In genomic region chr2:164431676-164432465, GRCm38 (mm10) we compare ENCODE assay signal across 12 mouse cellular contexts. TPM values are rescaled to one million over a fixed set of nuclear protein-coding genes. Genes with fewer than 3 reads are reported as not detected.
DNase-seq lines count a peak whose midpoint lies in the region; ATAC-seq lines count a peak whose summit lies in the region.
"Had no signal": no experiment of that assay in that cellular context is flagged by ENCODE, and none has a peak within 500 bp of the region (broad histone marks: within the 10 kb centered on the region; RNA-seq: fewer than 3 reads in every experiment).

No protein-coding gene starts in this region.

- H3K4me1 ChIP-seq in embryonic facial prominence, embryonic 13.5 days: peaks cover 67% of the 10 kb centered on the region
- H3K4me1 ChIP-seq in kidney, embryonic 16.5 days (ENCODE audit: insufficient read depth, low read length): peaks cover 76% of the 10 kb centered on the region

- no peaks in the 10 kb centered on the region for H3K9me3 ChIP-seq in embryonic facial prominence, embryonic 13.5 days
- H3K9me3 ChIP-seq in kidney, embryonic 16.5 days (ENCODE audit: low read length): no peaks in the 10 kb centered on the region

- H3K27ac ChIP-seq in embryonic facial prominence, embryonic 13.5 days: peak overlapping the region; percentile 84
- H3K27ac ChIP-seq in kidney, embryonic 16.5 days (ENCODE audit: low read length): peak overlapping the region; percentile 95
- H3K27ac ChIP-seq: macrophage had no signal

- peak; percentile 92 for DNase-seq in heart, adult 11 months
- DNase-seq in heart, adult 9 months (ENCODE audit: low spot score in 2 of 2): no peak
- DNase-seq in lung, postnatal 10 days: peak; percentile 68
- no peak for DNase-seq in gastrocnemius, postnatal 4 days (ENCODE audit: low spot score in 2 of 2)

- H3K4me3 ChIP-seq in embryonic facial prominence, embryonic 13.5 days: no peak overlapping the region
- 0 out of 2 replicates have a peak overlapping the region, but pooled peaks have one; percentile 15 for H3K4me3 ChIP-seq in kidney, embryonic 16.5 days (ENCODE audit: low read length)

- H3K27me3 ChIP-seq in embryonic facial prominence, embryonic 13.5 days: no peaks in the 10 kb centered on the region
- no peaks in the 10 kb centered on the region for H3K27me3 ChIP-seq in kidney, embryonic 16.5 days (ENCODE audit: insufficient read depth, low read length)

- 57% methylated on average over 9 of the region's 9 CpGs for WGBS in embryonic facial prominence, embryonic 13.5 days
- 45% methylated on average over 9 of the region's 9 CpGs for WGBS in kidney, embryonic 16.5 days

- no peak for ATAC-seq in embryonic facial prominence, embryonic 13.5 days (ENCODE audit: insufficient number of reproducible peaks, insufficient read depth, low FRiP score, low TSS enrichment, low read depth)
- ATAC-seq in kidney, embryonic 16.5 days (ENCODE audit: low FRiP score, low TSS enrichment): no peak
- ATAC-seq in erythroid progenitor cell, adult 5-6 weeks (replicated peaks; ENCODE audit: low FRiP score, poor library complexity, severe bottlenecking): no peak
- ATAC-seq in frontal cortex, adult (ENCODE audit: low TSS enrichment): no peak

- H3K36me3 ChIP-seq in embryonic facial prominence, embryonic 13.5 days: peaks cover 29% of the 10 kb centered on the region
- H3K36me3 ChIP-seq in kidney, embryonic 16.5 days (ENCODE audit: insufficient read depth, low read length): peaks cover 19% of the 10 kb centered on the region; the same call in 1 of the 2 replicates

- H3K4me2 ChIP-seq in embryonic facial prominence, embryonic 13.5 days: peak overlapping the region; percentile 48
- peak overlapping the region; percentile 39; the same call in 1 of the 2 replicates for H3K4me2 ChIP-seq in kidney, embryonic 16.5 days (replicated peaks; ENCODE audit: low read depth, low read length)

- H3K9ac ChIP-seq in embryonic facial prominence, embryonic 13.5 days: peak overlapping the region; percentile 61; the same call in 1 of the 2 replicates
- H3K9ac ChIP-seq in kidney, embryonic 16.5 days (replicated peaks; ENCODE audit: low read length): peak overlapping the region; percentile 51

RNA-seq across cellular contexts. Expression of gene Sdc4, which starts 11.8 kb away (rescaled TPM):
- polyA plus RNA-seq in embryonic facial prominence, embryonic 13.5 days (2015; fragmentation: Nextera tagmentation; extraction: Ambion mirVana): 81.5 and 87.8 TPM in 2 replicates
- polyA plus RNA-seq in kidney, embryonic 16.5 days (2015; fragmentation: Nextera tagmentation; extraction: Ambion mirVana): 204 and 209 TPM in 2 replicates
- 2.5 and 7.2 TPM in 2 replicates for total RNA-seq in erythroid progenitor cell, adult 5-6 weeks (2015; ENCODE audit: low replicate concordance)
- 5.7 and 7.2 TPM in 2 replicates for total RNA-seq in erythroid progenitor cell, adult 5-6 weeks (2017; ENCODE audit: low replicate concordance)
- total RNA-seq in gastrocnemius, postnatal 4 days (2021): 10 to 100 TPM; 58.1 to 60.1 TPM

RNA-seq across cellular contexts. Expression of gene Sys1, which starts 24.9 kb away (rescaled TPM):
- 56.0 and 65.9 TPM in 2 replicates for polyA plus RNA-seq in embryonic facial prominence, embryonic 13.5 days (2015; fragmentation: Nextera tagmentation; extraction: Ambion mirVana)
- polyA plus RNA-seq in kidney, embryonic 16.5 days (2015; fragmentation: Nextera tagmentation; extraction: Ambion mirVana): 65.9 and 67.0 TPM in 2 replicates
- total RNA-seq in erythroid progenitor cell, adult 5-6 weeks (2015; ENCODE audit: low replicate concordance): 8.8 and 10.8 TPM in 2 replicates
- total RNA-seq in erythroid progenitor cell, adult 5-6 weeks (2017; ENCODE audit: low replicate concordance): 3.1 and 5.3 TPM in 2 replicates
- 10 to 100 TPM; 20.8 to 22.2 TPM for total RNA-seq in gastrocnemius, postnatal 4 days (2021)

RNA-seq across cellular contexts. Expression of gene Matn4, which starts 26.9 kb away (rescaled TPM):
- 66.0 and 105 TPM in 2 replicates for polyA plus RNA-seq in embryonic facial prominence, embryonic 13.5 days (2015; fragmentation: Nextera tagmentation; extraction: Ambion mirVana)
- 0.75 and 2.0 TPM in 2 replicates for polyA plus RNA-seq in kidney, embryonic 16.5 days (2015; fragmentation: Nextera tagmentation; extraction: Ambion mirVana)
- total RNA-seq in erythroid progenitor cell, adult 5-6 weeks (2015; ENCODE audit: low replicate concordance): not detected in 2 replicates
- total RNA-seq in erythroid progenitor cell, adult 5-6 weeks (2017; ENCODE audit: low replicate concordance): not detected in 2 replicates
- 1 to 10 TPM; 5.5 to 6.0 TPM for total RNA-seq in gastrocnemius, postnatal 4 days (2021)
- total RNA-seq: common myeloid progenitor, adult 5-6 weeks; hematopoietic stem cell, adult 5-6 weeks had no signal
- polyA plus RNA-seq: macrophage had no signal

RNA-seq across cellular contexts. Expression of gene Gm20458, which starts 28.9 kb away (rescaled TPM):
- polyA plus RNA-seq in embryonic facial prominence, embryonic 13.5 days (2015; fragmentation: Nextera tagmentation; extraction: Ambion mirVana): 7.7 and 8.3 TPM in 2 replicates
- 8.1 and 14.0 TPM in 2 replicates for polyA plus RNA-seq in kidney, embryonic 16.5 days (2015; fragmentation: Nextera tagmentation; extraction: Ambion mirVana)
- not detected in 2 replicates for total RNA-seq in erythroid progenitor cell, adult 5-6 weeks (2015; ENCODE audit: low replicate concordance)
- total RNA-seq in erythroid progenitor cell, adult 5-6 weeks (2017; ENCODE audit: low replicate concordance): not detected in 2 replicates
- 1 to 10 TPM in 1 of 2 experiments, under 1 TPM in 1; 0.96 to 1.9 TPM for total RNA-seq in gastrocnemius, postnatal 4 days (2021)
- total RNA-seq: hematopoietic stem cell, adult 5-6 weeks had no signal

RNA-seq across cellular contexts. Expression of gene Rbpjl, which starts 28.9 kb away (rescaled TPM):
- 0.59 and 1.0 TPM in 2 replicates for polyA plus RNA-seq in embryonic facial prominence, embryonic 13.5 days (2015; fragmentation: Nextera tagmentation; extraction: Ambion mirVana)
- polyA plus RNA-seq in kidney, embryonic 16.5 days (2015; fragmentation: Nextera tagmentation; extraction: Ambion mirVana): 0.06 and 0.29 TPM in 2 replicates
- not detected in 2 replicates for total RNA-seq in erythroid progenitor cell, adult 5-6 weeks (2015; ENCODE audit: low replicate concordance)
- total RNA-seq in erythroid progenitor cell, adult 5-6 weeks (2017; ENCODE audit: low replicate concordance): not detected in 2 replicates
- under 1 TPM; 0.13 to 0.15 TPM for total RNA-seq in gastrocnemius, postnatal 4 days (2021)
- total RNA-seq: adrenal gland, adult 18-20 months; common myeloid progenitor, adult 5-6 weeks; hematopoietic stem cell, adult 5-6 weeks had no signal
- polyA plus RNA-seq: macrophage had no signal

Comparison
In these comparisons a context has a peak if more than half of its experiments do, and no peak if none do; other contexts are left out.
1. DNase-seq: peak in heart, adult 11 months (single experiment) and lung, postnatal 10 days (single experiment); none in heart, adult 9 months (0 of 2) and gastrocnemius, postnatal 4 days (0 of 2).
2. RNA of gene Sdc4, which starts 11.8 kb away (total RNA-seq): 58.1 to 60.1 TPM in gastrocnemius, postnatal 4 days; 2.5 to 7.2 TPM in erythroid progenitor cell, adult 5-6 weeks; every median in the first group is over 4 times any median in the second.
3. RNA of gene Matn4, which starts 26.9 kb away (total RNA-seq): 5.5 to 6.0 TPM in gastrocnemius, postnatal 4 days; not detected in erythroid progenitor cell, adult 5-6 weeks; every median in the first group is over 4 times any median in the second.